Mouse (Mus musculus): ENCODE data around the gene Kcnj8. TPM values are rescaled to one million over a fixed set of nuclear protein-coding genes. Genes with fewer than 3 reads are reported as not detected.

Gene Kcnj8
- polyA plus RNA-seq, 1 experiment from 2014 or later, result 55.3 TPM

- Histone ChIP-seq H3K9ac (ENCODE audit: low read length) (no peak overlapping the region), H3K27me3 (replicated peaks; ENCODE audit: control insufficient read depth, insufficient read depth, low read length) (no peaks in the 10 kb centered on the region), H3K27ac (ENCODE audit: low read depth) (no peak overlapping the region), H3K4me1 (replicated peaks; ENCODE audit: control insufficient read depth, insufficient read depth, low read length) (no peaks in the 10 kb centered on the region), H3K9me3 (ENCODE audit: control insufficient read depth, low read length) (no peaks in the 10 kb centered on the region), H3K4me2 (ENCODE audit: low read length) (no peak overlapping the region), H3K36me3 (ENCODE audit: control insufficient read depth, insufficient read depth, low read length) (no peaks in the 10 kb centered on the region), H3K4me3 (ENCODE audit: low read depth, low read length) (no peak overlapping the region)
- ATAC-seq (replicated peaks; ENCODE audit: low FRiP score, low TSS enrichment, low read depth) (no peak), DNase-seq (ENCODE audit: low spot score) (no peak)
- 84% methylated on average over 10 of the region's 10 CpGs for WGBS
Measured at GRCm38 (mm10) chr6:142558772-142559679, 12.4 kb downstream of the Kcnj8 start.

GRCm38 (mm10) chr6:142558076-142558475 lies 13.3 kb downstream of the Kcnj8 start:
- no peak for ATAC-seq (replicated peaks; ENCODE audit: low FRiP score, low TSS enrichment, low read depth)
- 84% methylated on average over 10 of the region's 10 CpGs for WGBS

DNA sequence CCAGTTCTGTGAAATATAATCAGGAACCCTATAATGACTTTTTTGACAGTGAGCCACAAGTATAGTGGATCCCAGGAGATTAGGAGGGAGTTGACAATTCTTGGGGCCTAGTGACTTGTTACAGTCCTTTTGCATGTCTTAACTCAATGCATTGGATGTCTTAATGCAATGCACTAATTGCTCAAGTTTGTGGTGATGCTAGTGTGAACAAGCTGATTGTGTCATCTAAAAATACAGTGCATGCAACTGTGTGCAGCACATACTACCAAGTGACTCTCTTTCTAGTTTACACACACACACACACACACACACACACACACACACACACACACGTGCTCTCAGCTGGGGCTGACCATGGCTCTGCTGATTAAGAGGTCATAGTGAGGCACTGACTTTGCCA lies 15.4 kb downstream of the Kcnj8 start:
- ATAC-seq (replicated peaks; ENCODE audit: low FRiP score, low TSS enrichment, low read depth) (no peak), DNase-seq (ENCODE audit: low spot score) (no peak)
- H3K9ac ChIP-seq (ENCODE audit: low read length), result no peak overlapping the region
- H3K4me2 ChIP-seq (ENCODE audit: low read length), result no peak overlapping the region
- peaks cover under 1% of the 10 kb centered on the region; the same call in 1 of the 2 replicates for H3K4me1 ChIP-seq (replicated peaks; ENCODE audit: control insufficient read depth, insufficient read depth, low read length)
- H3K9me3 ChIP-seq (ENCODE audit: control insufficient read depth, low read length), result no peaks in the 10 kb centered on the region
- no peak overlapping the region for H3K4me3 ChIP-seq (ENCODE audit: low read depth, low read length)
- H3K27me3 ChIP-seq (replicated peaks; ENCODE audit: control insufficient read depth, insufficient read depth, low read length), result no peaks in the 10 kb centered on the region
- H3K36me3 ChIP-seq (ENCODE audit: control insufficient read depth, insufficient read depth, low read length), result no peaks in the 10 kb centered on the region
- WGBS, result 60% methylated on average over 1 of the region's 1 CpGs
- H3K27ac ChIP-seq (ENCODE audit: low read depth), result no peak overlapping the region

More at GRCm38 (mm10) chr6:142558076-142558475, 13.3 kb downstream of the Kcnj8 start:
- no peak overlapping the region for H3K27ac ChIP-seq (ENCODE audit: low read depth)
- DNase-seq (ENCODE audit: low spot score), result no peak
- no peaks in the 10 kb centered on the region for H3K4me1 ChIP-seq (replicated peaks; ENCODE audit: control insufficient read depth, insufficient read depth, low read length)
- H3K4me3 ChIP-seq (ENCODE audit: low read depth, low read length), result no peak overlapping the region
- no peak overlapping the region for H3K4me2 ChIP-seq (ENCODE audit: low read length)
- no peaks in the 10 kb centered on the region for H3K27me3 ChIP-seq (replicated peaks; ENCODE audit: control insufficient read depth, insufficient read depth, low read length)
- H3K9me3 ChIP-seq (ENCODE audit: control insufficient read depth, low read length), result no peaks in the 10 kb centered on the region
- H3K9ac ChIP-seq (ENCODE audit: low read length), result no peak overlapping the region
- no peaks in the 10 kb centered on the region for H3K36me3 ChIP-seq (ENCODE audit: control insufficient read depth, insufficient read depth, low read length)

DNA sequence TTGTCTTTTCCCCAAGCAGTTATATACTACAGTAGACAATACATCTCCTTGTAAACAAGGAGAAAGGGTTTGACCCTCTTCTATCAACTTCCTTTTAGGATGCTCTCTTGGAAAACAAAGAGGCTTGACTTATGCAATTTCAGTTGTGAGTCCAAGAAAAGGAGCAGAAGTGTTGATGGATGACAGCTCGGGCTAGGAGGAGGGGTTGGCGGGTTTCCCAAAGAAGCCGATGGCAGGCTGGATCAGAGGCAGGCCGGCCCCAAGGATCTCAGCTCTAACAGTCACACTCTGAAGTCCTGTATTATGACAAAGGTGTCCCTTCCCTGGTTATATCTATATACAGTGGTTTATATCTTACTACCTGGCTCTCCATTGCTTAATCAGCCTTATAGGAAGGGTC lies 19.9 kb downstream of the Kcnj8 start:
- H3K27ac ChIP-seq (ENCODE audit: low read depth), result 0 out of 2 replicates have a peak overlapping the region, but pooled peaks have one; percentile 3

GRCm38 (mm10) chr6:142550871-142551270 lies 20.5 kb downstream of the Kcnj8 start:
- 30% methylated on average over 4 of the region's 4 CpGs for WGBS
- H3K36me3 ChIP-seq (ENCODE audit: control insufficient read depth, insufficient read depth, low read length), result no peaks in the 10 kb centered on the region
- H3K9ac ChIP-seq (ENCODE audit: low read length), result no peak overlapping the region
- ATAC-seq (replicated peaks; ENCODE audit: low FRiP score, low TSS enrichment, low read depth) (no peak), DNase-seq (ENCODE audit: low spot score) (no peak)
- H3K4me2 ChIP-seq (ENCODE audit: low read length), result no peak overlapping the region
- no peak overlapping the region for H3K4me3 ChIP-seq (ENCODE audit: low read depth, low read length)
- peaks cover 8% of the 10 kb centered on the region; the same call in 1 of the 2 replicates for H3K4me1 ChIP-seq (replicated peaks; ENCODE audit: control insufficient read depth, insufficient read depth, low read length)
- H3K27ac ChIP-seq (ENCODE audit: low read depth), result peak overlapping the region; percentile 62; the same call in 1 of the 2 replicates
- 0 out of 2 replicates have a peak, but pooled peaks cover 5% of the 10 kb centered on the region for H3K9me3 ChIP-seq (ENCODE audit: control insufficient read depth, low read length)
- H3K27me3 ChIP-seq (replicated peaks; ENCODE audit: control insufficient read depth, insufficient read depth, low read length), result no peaks in the 10 kb centered on the region

More for the DNA sequence above, 19.9 kb downstream of the Kcnj8 start:
- 0 out of 2 replicates have a peak, but pooled peaks cover 5% of the 10 kb centered on the region for H3K9me3 ChIP-seq (ENCODE audit: control insufficient read depth, low read length)
- DNase-seq (ENCODE audit: low spot score) (no peak), ATAC-seq (replicated peaks; ENCODE audit: low FRiP score, low TSS enrichment, low read depth) (no peak)
- peaks cover 8% of the 10 kb centered on the region; the same call in 1 of the 2 replicates for H3K4me1 ChIP-seq (replicated peaks; ENCODE audit: control insufficient read depth, insufficient read depth, low read length)
- no peak overlapping the region for H3K4me2 ChIP-seq (ENCODE audit: low read length)
- H3K9ac ChIP-seq (ENCODE audit: low read length), result no peak overlapping the region
- H3K27me3 ChIP-seq (replicated peaks; ENCODE audit: control insufficient read depth, insufficient read depth, low read length), result no peaks in the 10 kb centered on the region
- 42% methylated on average over 4 of the region's 4 CpGs for WGBS
- H3K36me3 ChIP-seq (ENCODE audit: control insufficient read depth, insufficient read depth, low read length), result no peaks in the 10 kb centered on the region
- H3K4me3 ChIP-seq (ENCODE audit: low read depth, low read length), result no peak overlapping the region

- H3K9me3 ChIP-seq (ENCODE audit: control insufficient read depth, low read length), result 0 out of 2 replicates have a peak, but pooled peaks cover 5% of the 10 kb centered on the region
- no peak for ATAC-seq (replicated peaks; ENCODE audit: low FRiP score, low TSS enrichment, low read depth)
- no peaks in the 10 kb centered on the region for H3K36me3 ChIP-seq (ENCODE audit: control insufficient read depth, insufficient read depth, low read length)
- 85% methylated on average over 2 of the region's 2 CpGs for WGBS
- H3K4me2 ChIP-seq (ENCODE audit: low read length), result no peak overlapping the region
- peaks cover 8% of the 10 kb centered on the region for H3K4me1 ChIP-seq (replicated peaks; ENCODE audit: control insufficient read depth, insufficient read depth, low read length)
- H3K9ac ChIP-seq (ENCODE audit: low read length), result no peak overlapping the region
- no peaks in the 10 kb centered on the region for H3K27me3 ChIP-seq (replicated peaks; ENCODE audit: control insufficient read depth, insufficient read depth, low read length)
- no peak overlapping the region for H3K4me3 ChIP-seq (ENCODE audit: low read depth, low read length)
- DNase-seq (ENCODE audit: low spot score), result no peak
- no peak overlapping the region for H3K27ac ChIP-seq (ENCODE audit: low read depth)
Measured at GRCm38 (mm10) chr6:142548377-142548776, 23.0 kb downstream of the Kcnj8 start.

DNA sequence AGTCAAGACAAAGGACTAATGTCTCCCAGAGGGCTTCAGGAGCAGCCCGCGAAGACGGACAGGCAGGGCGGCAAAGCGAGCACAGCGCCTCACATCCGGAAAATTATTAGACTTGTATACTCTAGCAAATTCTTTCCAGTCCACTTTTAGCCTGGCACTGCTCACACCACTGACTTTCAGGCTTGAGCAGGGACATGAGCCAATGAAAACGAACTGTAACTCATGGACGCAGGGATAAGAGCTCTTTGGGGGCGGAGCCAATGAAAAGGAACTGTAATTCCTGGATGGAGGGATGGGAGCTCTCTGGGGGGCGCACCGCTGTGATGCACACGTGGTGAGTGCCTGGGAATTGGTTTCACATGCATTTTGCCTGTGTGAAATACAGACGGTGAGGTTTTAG lies 26.3 kb downstream of the Kcnj8 start:
- Histone ChIP-seq H3K4me3 (ENCODE audit: low read depth, low read length) (no peak overlapping the region), H3K4me2 (ENCODE audit: low read length) (0 out of 2 replicates have a peak overlapping the region, but pooled peaks have one; percentile 5), H3K9me3 (ENCODE audit: control insufficient read depth, low read length) (0 out of 2 replicates have a peak, but pooled peaks cover 5% of the 10 kb centered on the region), H3K36me3 (ENCODE audit: control insufficient read depth, insufficient read depth, low read length) (no peaks in the 10 kb centered on the region), H3K27ac (ENCODE audit: low read depth) (no peak overlapping the region), H3K4me1 (replicated peaks; ENCODE audit: control insufficient read depth, insufficient read depth, low read length) (peaks cover 11% of the 10 kb centered on the region), H3K27me3 (replicated peaks; ENCODE audit: control insufficient read depth, insufficient read depth, low read length) (no peaks in the 10 kb centered on the region), H3K9ac (ENCODE audit: low read length) (no peak overlapping the region)
- WGBS, result 56% methylated on average over 14 of the region's 14 CpGs
- no peak for DNase-seq (ENCODE audit: low spot score)
- no peak; the same call in 1 of the 2 replicates for ATAC-seq (replicated peaks; ENCODE audit: low FRiP score, low TSS enrichment, low read depth)

DNA sequence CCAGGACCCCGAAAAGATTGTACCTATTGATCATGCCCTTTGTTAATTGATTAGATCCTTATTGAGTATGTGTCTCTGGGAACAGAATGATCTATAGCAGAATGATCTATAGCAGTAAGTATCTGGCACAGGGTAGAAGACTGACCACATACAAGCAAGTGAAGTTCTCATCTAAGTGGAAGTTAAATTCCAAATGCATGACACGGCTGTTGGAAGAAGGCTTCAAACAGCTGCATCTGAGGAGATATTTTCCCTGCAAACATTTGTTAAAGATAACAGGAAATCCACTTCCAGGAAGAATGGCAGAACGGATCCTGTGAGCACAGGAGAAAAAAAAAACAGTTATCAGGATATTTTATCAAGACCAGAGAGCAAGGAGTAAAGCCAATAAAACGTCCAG lies 27.8 kb downstream of the Kcnj8 start:
- Histone ChIP-seq H3K27ac (ENCODE audit: low read depth) (peak overlapping the region; percentile 76), H3K27me3 (replicated peaks; ENCODE audit: control insufficient read depth, insufficient read depth, low read length) (no peaks in the 10 kb centered on the region), H3K36me3 (ENCODE audit: control insufficient read depth, insufficient read depth, low read length) (no peaks in the 10 kb centered on the region), H3K4me3 (ENCODE audit: low read depth, low read length) (no peak overlapping the region), H3K9me3 (ENCODE audit: control insufficient read depth, low read length) (no peaks in the 10 kb centered on the region), H3K4me1 (replicated peaks; ENCODE audit: control insufficient read depth, insufficient read depth, low read length) (peaks cover 12% of the 10 kb centered on the region), H3K9ac (ENCODE audit: low read length) (no peak overlapping the region), H3K4me2 (ENCODE audit: low read length) (no peak overlapping the region)
- DNase-seq (ENCODE audit: low spot score) (no peak), ATAC-seq (replicated peaks; ENCODE audit: low FRiP score, low TSS enrichment, low read depth) (no peak)
- 44% methylated on average over 4 of the region's 4 CpGs for WGBS
